8 mouse cellular contexts compared by ENCODE assay signal in genomic region chr7:79392860-79393513, GRCm38 (mm10). TPM values are rescaled to one million over a fixed set of nuclear protein-coding genes. Genes with fewer than 3 reads are reported as not detected.
DNase-seq lines count a peak whose midpoint lies in the region; ATAC-seq and TF ChIP-seq lines count a peak whose summit lies in the region.

No protein-coding gene starts in this region.

- 0 out of 2 replicates have a peak, but pooled peaks have one; percentile 37 for ATAC-seq in kidney, embryonic 15.5 days (replicated peaks; ENCODE audit: low FRiP score)
- ATAC-seq in megakaryocyte progenitor cell, adult 5-6 weeks (replicated peaks; ENCODE audit: poor library complexity): peak; percentile 66

- H3K9me3 ChIP-seq in kidney, embryonic 15.5 days (replicated peaks): no peaks in the 10 kb centered on the region
- no peaks in the 10 kb centered on the region for H3K9me3 ChIP-seq in hindbrain, embryonic 10.5 days

- H3K4me3 ChIP-seq in kidney, embryonic 15.5 days (replicated peaks): peak overlapping the region; percentile 67
- peak overlapping the region; percentile 33 for H3K4me3 ChIP-seq in bone marrow macrophage, adult 2 months (ENCODE audit: insufficient read depth, low read length)
- peak overlapping the region; percentile 85 for H3K4me3 ChIP-seq in hindbrain, embryonic 10.5 days

- 55% methylated on average over 9 of the region's 9 CpGs for WGBS in kidney, embryonic 15.5 days
- 67% methylated on average over 9 of the region's 9 CpGs for WGBS in hindbrain, embryonic 10.5 days

- peak overlapping the region; percentile 94 for H3K4me2 ChIP-seq in kidney, embryonic 15.5 days

- peak overlapping the region; percentile 63; the same call in 1 of the 2 replicates for H3K9ac ChIP-seq in kidney, embryonic 15.5 days

- H3K36me3 ChIP-seq in kidney, embryonic 15.5 days: no peaks in the 10 kb centered on the region
- H3K36me3 ChIP-seq in hindbrain, embryonic 10.5 days: peaks cover 9% of the 10 kb centered on the region; the same call in 1 of the 2 replicates

- TF ChIP-seq CTCF in bone marrow macrophage, adult 2 months (IDR thresholded peaks at IDR 0.05; ENCODE audit: low read depth, low read length): no peak

- no peak for DNase-seq in kidney, adult 8-10 months
- no peak for DNase-seq in hindbrain, embryonic 10.5 days (ENCODE audit: low spot score)
- DNase-seq in thymus, postnatal 14 days: peak; percentile 43
- no peak for DNase-seq in cerebellum, postnatal 14 days
- no peak for DNase-seq in urinary bladder, postnatal 10 days (ENCODE audit: low spot score)

- H3K27ac ChIP-seq in kidney, embryonic 15.5 days: no peak overlapping the region; the same call in 1 of the 2 replicates
- H3K27ac ChIP-seq in bone marrow macrophage, adult 2 months (ENCODE audit: insufficient read depth, low read depth, low read length): no peak overlapping the region
- H3K27ac ChIP-seq in hindbrain, embryonic 10.5 days: peak overlapping the region; percentile 98; the same call in 1 of the 2 replicates

- H3K27me3 ChIP-seq in kidney, embryonic 15.5 days: no peaks in the 10 kb centered on the region
- H3K27me3 ChIP-seq in hindbrain, embryonic 10.5 days (ENCODE audit: insufficient read depth, poor library complexity, severe bottlenecking): no peaks in the 10 kb centered on the region

- H3K4me1 ChIP-seq in kidney, embryonic 15.5 days: peaks cover 22% of the 10 kb centered on the region
- H3K4me1 ChIP-seq in bone marrow macrophage, adult 2 months (ENCODE audit: control insufficient read depth, insufficient read depth, low read length): no peaks in the 10 kb centered on the region
- peaks cover 29% of the 10 kb centered on the region for H3K4me1 ChIP-seq in hindbrain, embryonic 10.5 days (replicated peaks)

- TF ChIP-seq POLR2A in bone marrow macrophage, adult 2 months (IDR thresholded peaks at IDR 0.05; ENCODE audit: borderline replicate concordance, low read depth, low read length): no peak

RNA-seq across cellular contexts. Expression of gene Fanci, which starts 1.3 kb away (rescaled TPM):
- polyA plus RNA-seq in kidney, embryonic 15.5 days (2015; fragmentation: Nextera tagmentation; extraction: Ambion mirVana): 12.0 and 12.6 TPM in 2 replicates
- 3.3 and 4.9 TPM in 2 replicates for polyA plus RNA-seq in bone marrow macrophage, adult 2 months (2012; ENCODE audit: insufficient read depth, insufficient read length, missing spikeins)
- polyA plus RNA-seq in hindbrain, embryonic 10.5 days (2016; fragmentation: Nextera tagmentation; extraction: Ambion mirVana): 16.1 and 19.5 TPM in 2 replicates
- 11.5 and 11.9 TPM in 2 replicates for total RNA-seq in megakaryocyte progenitor cell, adult 5-6 weeks (2015)
- total RNA-seq in megakaryocyte progenitor cell, adult 5-6 weeks (2017): 22.8 and 24.8 TPM in 2 replicates

RNA-seq across cellular contexts. Expression of gene Rlbp1, which starts 6.1 kb away (rescaled TPM):
- polyA plus RNA-seq in kidney, embryonic 15.5 days (2015; fragmentation: Nextera tagmentation; extraction: Ambion mirVana): 0.14 and 0.39 TPM in 2 replicates
- not detected in 2 replicates for polyA plus RNA-seq in bone marrow macrophage, adult 2 months (2012; ENCODE audit: insufficient read depth, insufficient read length, missing spikeins)
- 0.27 and 0.58 TPM in 2 replicates for polyA plus RNA-seq in hindbrain, embryonic 10.5 days (2016; fragmentation: Nextera tagmentation; extraction: Ambion mirVana)
- total RNA-seq in megakaryocyte progenitor cell, adult 5-6 weeks (2015): not detected in 2 replicates
- not detected in 2 replicates for total RNA-seq in megakaryocyte progenitor cell, adult 5-6 weeks (2017)

Comparison
In these comparisons a context has a peak if more than half of its experiments do, and no peak if none do; other contexts are left out.
1. H3K4me3 ChIP-seq: peak in every context shown above with its lines; median percentile 85 in hindbrain, embryonic 10.5 days; 67 in kidney, embryonic 15.5 days; 33 in bone marrow macrophage, adult 2 months.